Mouse (Mus musculus): Measurements from ENCODE around the gene 1700018G05Rik. TPM values are rescaled to one million over a fixed set of nuclear protein-coding genes. Genes with fewer than 3 reads are reported as not detected.
"Not testable (repeated sequence)": the region's sequence is repeated elsewhere in the genome, so short reads cannot be mapped to it uniquely, and the experiment has no call there.

1700018G05Rik gene
- not detected in 2 replicates for polyA plus RNA-seq (2015; fragmentation: Nextera tagmentation; extraction: Ambion mirVana)

GRCm38 (mm10) chrX:102928072-102928471 is at the start of gene 1700018G05Rik:
1700018G05Rik (plus strand) TSS chrX:102928372.
- not testable (repeated sequence) for ATAC-seq (ENCODE audit: low FRiP score, low read depth); H3K9me3 ChIP-seq; H3K9ac ChIP-seq; H3K36me3 ChIP-seq; H3K4me3 ChIP-seq; H3K27ac ChIP-seq; H3K4me2 ChIP-seq (replicated peaks); H3K4me1 ChIP-seq
- peaks cover 17% of the 10 kb centered on the region for H3K27me3 ChIP-seq
- 88% methylated on average over 4 of the region's 6 CpGs for WGBS

- not testable (repeated sequence) for H3K27ac ChIP-seq; H3K36me3 ChIP-seq; H3K9me3 ChIP-seq; H3K4me1 ChIP-seq; H3K4me3 ChIP-seq; H3K9ac ChIP-seq; H3K4me2 ChIP-seq (replicated peaks); ATAC-seq (ENCODE audit: low FRiP score, low read depth)
- H3K27me3 ChIP-seq: peaks cover 29% of the 10 kb centered on the region
- WGBS: 86% methylated on average over 8 of the region's 9 CpGs
These were observed 19.6 kb upstream of the 1700018G05Rik start, which contains the start of the genes Dmrtc1a and 1700011M02Rik for GRCm38 (mm10) chrX:102908587-102908986. Dmrtc1a (minus strand) TSS chrX:102908687. 1700011M02Rik (plus strand) TSS chrX:102908905.

GRCm38 (mm10) chrX:102914823-102915222 is 13.3 kb upstream of the 1700018G05Rik start:
- H3K9ac ChIP-seq; H3K36me3 ChIP-seq; H3K4me2 ChIP-seq (replicated peaks); H3K4me3 ChIP-seq; H3K27me3 ChIP-seq; ATAC-seq (ENCODE audit: low FRiP score, low read depth); H3K9me3 ChIP-seq; H3K27ac ChIP-seq; H3K4me1 ChIP-seq: not testable (repeated sequence)
- WGBS: 71% methylated on average over 1 of the region's 1 CpGs

GRCm38 (mm10) chrX:102926707-102927106 is 1.5 kb upstream of the 1700018G05Rik start:
- H3K4me3 ChIP-seq; H3K9ac ChIP-seq; H3K9me3 ChIP-seq; H3K4me1 ChIP-seq; H3K36me3 ChIP-seq; H3K4me2 ChIP-seq (replicated peaks); ATAC-seq (ENCODE audit: low FRiP score, low read depth); H3K27ac ChIP-seq: not testable (repeated sequence)
- peaks cover 15% of the 10 kb centered on the region; the same call in 1 of the 2 replicates for H3K27me3 ChIP-seq
- WGBS: 21% methylated on average over 4 of the region's 4 CpGs

GRCm38 (mm10) chrX:102932992-102933570 is 4.9 kb downstream of the 1700018G05Rik start:
- peak overlapping the region; percentile 74 for H3K9ac ChIP-seq
- no peak for ATAC-seq (ENCODE audit: low FRiP score, low read depth)

GRCm38 (mm10) chrX:102933571-102934394 is 5.6 kb downstream of the 1700018G05Rik start:
- Histone ChIP-seq H3K4me2 (replicated peaks) (peak overlapping the region; percentile 69), H3K27ac (no peak overlapping the region), H3K9me3 (no peaks in the 10 kb centered on the region), H3K4me3 (peak overlapping the region; percentile 58), H3K9ac (peak overlapping the region; percentile 74), H3K4me1 (no peaks in the 10 kb centered on the region), H3K36me3 (no peaks in the 10 kb centered on the region), H3K27me3 (peaks cover 42% of the 10 kb centered on the region)
- 19% methylated on average over 34 of the region's 68 CpGs for WGBS
- ATAC-seq (ENCODE audit: low FRiP score, low read depth): peak; percentile 76

More at GRCm38 (mm10) chrX:102932992-102933570, 4.9 kb downstream of the 1700018G05Rik start:
- WGBS: 50% methylated on average over 12 of the region's 12 CpGs
- Histone ChIP-seq H3K4me2 (replicated peaks) (peak overlapping the region; percentile 69), H3K27ac (no peak overlapping the region), H3K4me3 (peak overlapping the region; percentile 58), H3K4me1 (no peaks in the 10 kb centered on the region), H3K27me3 (peaks cover 45% of the 10 kb centered on the region), H3K9me3 (no peaks in the 10 kb centered on the region), H3K36me3 (no peaks in the 10 kb centered on the region)

GRCm38 (mm10) chrX:102934395-102934764 is 6.2 kb downstream of the 1700018G05Rik start:
- Histone ChIP-seq H3K36me3 (no peaks in the 10 kb centered on the region), H3K4me3 (peak overlapping the region; percentile 58), H3K27me3 (peaks cover 43% of the 10 kb centered on the region), H3K4me2 (replicated peaks) (peak overlapping the region; percentile 69), H3K9ac (no peak overlapping the region), H3K9me3 (no peaks in the 10 kb centered on the region), H3K27ac (no peak overlapping the region), H3K4me1 (no peaks in the 10 kb centered on the region)
- ATAC-seq (ENCODE audit: low FRiP score, low read depth): no peak
- WGBS: 56% methylated on average over 8 of the region's 8 CpGs

- H3K4me3 ChIP-seq: no peak overlapping the region
- H3K36me3 ChIP-seq: no peaks in the 10 kb centered on the region
- 71% methylated on average over 5 of the region's 5 CpGs for WGBS
- H3K4me1 ChIP-seq: no peaks in the 10 kb centered on the region
- no peak overlapping the region for H3K9ac ChIP-seq
- no peak overlapping the region for H3K4me2 ChIP-seq (replicated peaks)
- ATAC-seq (ENCODE audit: low FRiP score, low read depth): no peak
- H3K27me3 ChIP-seq: peaks cover 40% of the 10 kb centered on the region
- H3K9me3 ChIP-seq: no peaks in the 10 kb centered on the region
- H3K27ac ChIP-seq: no peak overlapping the region
These were observed 8.6 kb downstream of the 1700018G05Rik start for GRCm38 (mm10) chrX:102936743-102937142.

- H3K4me1 ChIP-seq; H3K4me3 ChIP-seq; H3K9ac ChIP-seq; H3K27ac ChIP-seq; H3K4me2 ChIP-seq (replicated peaks); H3K36me3 ChIP-seq; H3K9me3 ChIP-seq; ATAC-seq (ENCODE audit: low FRiP score, low read depth): not testable (repeated sequence)
- H3K27me3 ChIP-seq: peaks cover 23% of the 10 kb centered on the region; the same call in 1 of the 2 replicates
- WGBS: 89% methylated on average over 11 of the region's 11 CpGs
These were observed 22.0 kb downstream of the 1700018G05Rik start for GRCm38 (mm10) chrX:102950136-102950535.

GRCm38 (mm10) chrX:102958917-102959316 is 30.7 kb downstream of the 1700018G05Rik start:
- WGBS: 33% methylated on average over 4 of the region's 4 CpGs
- Histone ChIP-seq H3K27me3 (peaks cover 16% of the 10 kb centered on the region; the same call in 1 of the 2 replicates), H3K36me3 (no peaks in the 10 kb centered on the region), H3K4me1 (no peaks in the 10 kb centered on the region), H3K9ac (no peak overlapping the region), H3K27ac (no peak overlapping the region), H3K4me2 (replicated peaks) (no peak overlapping the region), H3K4me3 (no peak overlapping the region), H3K9me3 (no peaks in the 10 kb centered on the region)
- no peak for ATAC-seq (ENCODE audit: low FRiP score, low read depth)

GRCm38 (mm10) chrX:102960581-102960980 is 32.4 kb downstream of the 1700018G05Rik start:
- H3K4me2 ChIP-seq (replicated peaks): no peak overlapping the region
- H3K9me3 ChIP-seq: no peaks in the 10 kb centered on the region
- H3K36me3 ChIP-seq: no peaks in the 10 kb centered on the region
- no peaks in the 10 kb centered on the region for H3K4me1 ChIP-seq
- H3K9ac ChIP-seq: no peak overlapping the region
- H3K27ac ChIP-seq: no peak overlapping the region
- no peak overlapping the region for H3K4me3 ChIP-seq
- WGBS: 67% methylated on average over 2 of the region's 2 CpGs
- H3K27me3 ChIP-seq: peaks cover 9% of the 10 kb centered on the region; the same call in 1 of the 2 replicates
- ATAC-seq (ENCODE audit: low FRiP score, low read depth): no peak
